Mouse (Mus musculus): ENCODE results near the gene Bend5.

Bend5 gene

DNA sequence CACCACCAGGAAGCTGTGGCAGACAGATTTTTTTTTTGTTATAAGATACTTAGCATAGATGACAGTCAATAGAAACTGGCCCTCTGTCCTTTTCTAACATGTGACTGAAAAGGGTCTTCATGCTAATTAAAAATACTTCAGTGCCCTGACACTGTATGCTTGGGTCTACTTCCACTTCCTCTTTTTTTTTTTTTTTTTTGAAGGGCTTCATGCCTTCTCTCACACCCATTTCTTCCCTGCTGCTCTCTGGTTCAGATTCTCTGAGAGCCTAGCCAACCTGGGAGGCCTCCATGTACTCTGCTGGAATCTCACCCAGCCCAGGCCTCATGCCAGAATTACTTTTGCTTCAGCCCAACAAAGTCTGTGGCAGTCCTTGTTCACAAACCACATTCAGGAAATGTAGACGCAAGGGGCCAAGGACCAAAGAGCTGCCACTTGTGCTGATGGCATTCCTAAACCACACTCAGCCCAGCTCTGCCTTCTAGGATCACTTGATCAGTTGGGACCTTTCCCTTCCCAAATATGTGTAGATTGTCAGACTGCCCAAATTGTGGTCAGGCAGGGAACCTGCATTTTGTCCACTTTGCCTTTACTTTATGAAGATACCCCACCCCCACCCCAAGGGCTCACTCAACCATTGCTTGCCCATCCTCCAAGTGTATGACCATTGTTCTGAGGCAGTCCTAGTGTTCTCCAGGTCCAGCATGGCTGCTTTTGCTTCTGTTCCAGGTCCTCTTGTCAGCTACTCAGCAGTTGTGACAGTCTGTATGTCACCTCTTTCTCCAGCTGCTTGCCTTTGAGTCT lies 27.8 kb downstream of the Bend5 start:
- no peak for DNase-seq (ENCODE audit: low spot score in 2 of 2)

DNA sequence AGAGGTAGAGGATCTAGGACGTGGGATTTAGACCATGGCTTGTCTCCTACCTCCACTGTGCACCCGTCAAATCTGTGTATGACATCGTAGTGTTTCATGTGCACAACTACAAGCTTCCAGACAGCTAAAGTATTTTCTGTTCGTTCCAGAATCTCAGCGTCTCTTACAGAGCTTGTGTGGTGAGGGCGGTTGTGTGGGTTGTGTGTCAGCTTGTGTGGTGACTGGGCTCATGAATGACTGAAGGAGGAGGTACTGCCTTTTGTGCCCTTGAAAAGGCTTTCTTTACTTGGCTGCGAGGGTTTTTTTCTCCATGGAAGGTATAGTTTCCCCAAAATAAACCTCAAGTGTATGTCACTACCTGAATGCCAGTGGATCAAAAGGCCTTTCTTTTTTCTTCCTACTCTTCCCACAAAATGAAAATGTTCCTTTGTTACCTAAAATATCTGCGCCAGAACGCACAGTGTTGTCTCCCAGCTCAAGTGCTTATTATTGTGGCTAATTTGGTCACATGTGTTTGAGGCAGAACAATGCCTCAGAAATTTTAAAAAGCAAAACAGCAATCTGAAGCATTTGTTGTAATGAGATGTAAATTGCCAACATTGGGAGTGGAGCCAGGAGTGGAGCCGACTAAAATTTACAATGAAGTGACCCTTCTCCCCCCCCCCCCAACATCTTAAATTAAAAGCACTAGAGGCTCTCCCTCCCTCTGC lies 29.3 kb downstream of the Bend5 start:
- DNase-seq (ENCODE audit: low spot score in 2 of 2): peak; percentile 34 to 62

DNA sequence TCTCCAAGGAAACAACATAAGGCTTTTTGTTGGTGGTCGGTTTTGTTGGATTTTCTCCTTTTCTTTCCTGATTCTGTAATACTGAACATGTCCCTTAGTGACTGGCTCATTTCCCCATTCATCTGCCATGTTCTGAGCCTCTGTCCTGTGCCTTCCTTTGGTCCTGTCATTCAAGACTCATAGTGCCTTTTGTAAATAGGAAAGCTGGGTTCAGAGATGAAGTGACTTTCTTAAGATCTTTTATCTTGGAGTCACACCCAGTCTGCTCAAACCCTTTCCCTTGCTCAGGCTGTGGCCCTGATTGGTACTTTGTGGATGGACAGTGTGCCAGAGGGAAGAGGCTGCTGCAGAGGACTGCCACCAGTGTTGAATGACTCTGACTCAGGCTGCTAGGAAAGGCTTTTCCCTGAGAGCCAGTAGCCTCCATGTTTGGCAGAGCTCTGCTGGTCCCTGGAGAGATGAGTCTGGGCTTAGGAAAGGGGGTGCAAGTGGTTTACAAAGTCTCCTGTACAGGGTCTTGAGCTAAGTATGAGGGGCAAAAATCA lies 29.9 kb downstream of the Bend5 start:
- DNase-seq (ENCODE audit: low spot score in 2 of 2): no peak

DNA sequence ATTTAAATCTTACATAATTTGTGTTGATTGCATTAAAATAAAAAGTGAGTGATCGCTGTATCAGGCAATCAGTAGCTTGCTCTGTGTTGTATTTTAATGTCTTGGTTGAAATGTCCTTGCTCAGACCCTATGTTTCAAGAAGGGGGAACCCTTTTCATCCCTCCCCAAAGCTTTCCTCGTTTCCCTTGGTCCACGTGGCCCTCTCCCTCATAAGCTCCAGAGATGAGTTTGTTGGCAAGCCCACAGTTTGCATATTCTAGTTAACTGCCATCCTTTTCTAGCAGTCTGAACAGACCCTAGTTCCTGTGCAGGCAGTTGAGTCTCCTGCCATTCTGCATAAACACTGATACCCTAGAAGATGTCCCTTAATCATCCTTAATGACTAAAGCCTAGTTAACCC lies 33.1 kb downstream of the Bend5 start:
- DNase-seq (ENCODE audit: low spot score in 2 of 2): no peak

DNA sequence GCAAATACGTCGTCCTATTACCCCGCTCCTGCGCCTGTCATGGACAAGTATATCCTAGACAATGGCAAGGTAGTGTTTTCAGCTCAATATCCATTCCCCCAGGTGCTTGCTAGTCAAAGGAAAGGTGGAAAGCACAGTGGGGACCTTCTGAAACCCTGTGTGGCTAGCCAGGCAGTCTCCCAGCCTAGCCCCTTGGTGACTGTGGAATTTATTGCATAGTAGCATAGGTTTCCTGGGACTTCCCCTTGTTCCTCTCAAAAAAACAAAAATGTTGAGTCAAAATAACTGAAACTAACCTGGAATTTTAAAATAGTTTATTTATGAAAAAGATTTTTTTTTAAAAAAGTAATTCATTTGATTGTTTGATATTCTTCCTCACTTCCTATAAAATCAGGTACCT lies 33.8 kb downstream of the Bend5 start:
- DNase-seq (ENCODE audit: low spot score in 2 of 2): no peak

DNA sequence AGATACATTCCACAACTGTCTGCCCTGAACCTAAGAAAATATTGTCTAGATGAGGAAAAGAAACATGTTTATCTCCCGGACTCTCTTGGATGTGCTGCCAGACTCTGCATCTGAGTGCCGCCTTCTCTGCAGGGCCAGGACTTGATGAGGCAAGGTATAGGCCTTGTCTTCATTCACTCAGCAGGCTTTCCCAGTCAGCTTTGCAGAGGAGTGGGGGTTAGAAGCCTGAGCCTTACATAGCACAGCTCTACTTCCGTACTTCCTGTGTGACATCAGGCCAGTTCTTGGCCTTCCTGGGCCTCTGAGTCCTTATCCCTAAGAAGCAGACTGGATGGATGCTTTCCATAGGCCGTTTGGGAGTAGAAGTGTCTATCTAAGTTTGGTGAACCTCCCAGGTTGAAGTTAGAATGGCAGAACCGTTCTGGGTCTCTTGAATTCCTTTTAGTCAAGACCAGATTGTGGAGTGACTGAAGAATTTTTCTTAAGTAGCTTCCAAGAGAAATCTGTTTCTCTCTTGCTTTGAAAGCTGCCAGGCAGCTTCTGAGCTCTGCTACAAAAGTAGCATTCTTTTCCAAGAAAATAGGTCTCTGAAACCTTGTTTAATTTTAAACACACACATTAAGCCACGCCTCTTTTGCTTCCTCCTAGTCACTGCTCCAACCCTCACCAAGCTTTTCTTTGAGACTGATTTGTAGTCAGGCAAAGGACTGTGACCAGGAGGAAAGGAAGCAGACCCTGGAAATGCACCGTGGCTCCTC lies 34.8 kb downstream of the Bend5 start:
- DNase-seq (ENCODE audit: low spot score in 2 of 2): no peak

DNA sequence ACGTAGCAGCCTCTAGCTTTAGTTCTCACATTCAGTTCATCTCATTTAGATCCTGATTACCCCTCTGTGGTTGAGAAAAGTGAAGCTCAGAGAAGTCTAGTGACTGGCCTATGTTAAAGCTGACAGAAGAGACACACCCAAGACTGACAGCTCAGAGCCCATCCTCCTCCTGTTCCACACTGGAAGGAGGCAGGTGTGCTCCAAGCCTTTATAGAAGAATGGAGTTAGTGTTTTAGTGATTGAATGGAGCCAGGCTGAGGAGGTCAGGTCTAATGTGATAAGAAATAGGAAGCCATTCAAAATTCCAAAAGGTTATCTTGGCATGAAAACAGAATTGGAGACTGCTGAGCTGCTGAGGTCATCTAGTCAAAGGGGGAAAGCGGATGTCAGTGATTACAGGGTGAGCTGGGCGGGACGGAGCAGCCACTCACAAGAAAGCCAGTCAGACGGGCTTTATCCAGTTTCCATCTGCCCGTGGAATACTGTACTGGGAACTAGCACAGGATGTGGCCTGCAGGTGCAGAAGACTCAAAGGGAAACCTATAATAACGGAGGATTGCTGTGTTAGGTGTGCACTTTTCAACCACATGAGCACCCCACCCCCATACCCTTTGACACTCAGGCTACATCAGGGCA lies 36.6 kb downstream of the Bend5 start:
- no peak for DNase-seq (ENCODE audit: low spot score in 2 of 2)

DNA sequence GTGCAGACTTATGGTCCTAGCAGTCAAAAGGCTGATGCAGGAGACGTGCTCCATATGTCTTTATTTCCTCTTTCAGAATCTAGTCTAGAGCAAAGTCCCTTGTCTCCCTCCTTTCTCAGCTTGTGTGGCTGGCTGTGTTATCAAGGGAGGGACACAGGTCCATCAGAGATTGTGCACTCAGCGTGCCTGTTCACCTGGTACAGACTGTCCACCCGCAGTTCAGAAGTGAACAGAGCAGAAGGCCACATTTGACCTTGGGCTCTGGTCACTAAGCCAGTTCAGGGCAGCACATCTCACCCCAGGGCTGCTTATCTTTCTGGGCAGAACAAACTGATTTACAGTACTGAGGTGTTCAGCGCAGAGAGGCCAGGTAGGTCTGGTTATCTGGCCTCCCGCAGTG lies 37.4 kb downstream of the Bend5 start:
- DNase-seq (ENCODE audit: low spot score in 2 of 2): no peak

DNA sequence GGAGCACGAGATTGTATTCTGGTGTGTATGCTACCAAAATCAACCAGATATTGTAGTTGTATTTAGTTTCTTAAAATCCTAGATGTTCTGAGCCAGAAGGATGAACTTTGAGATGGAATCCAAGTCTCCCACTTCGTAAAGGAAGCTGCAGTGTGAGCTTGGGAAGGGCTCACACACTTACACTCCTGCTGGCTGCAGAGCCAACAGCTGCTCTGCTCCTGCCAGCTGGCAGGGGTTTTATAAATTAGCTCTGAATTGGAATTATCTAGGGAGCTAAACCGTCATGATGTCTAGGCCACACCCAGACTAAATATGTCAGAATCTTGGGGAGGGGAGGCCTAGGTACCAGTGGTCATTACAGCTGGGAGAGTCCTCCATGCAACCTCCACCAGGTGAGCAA lies 38.5 kb downstream of the Bend5 start:
- no peak for DNase-seq (ENCODE audit: low spot score in 2 of 2)

DNA sequence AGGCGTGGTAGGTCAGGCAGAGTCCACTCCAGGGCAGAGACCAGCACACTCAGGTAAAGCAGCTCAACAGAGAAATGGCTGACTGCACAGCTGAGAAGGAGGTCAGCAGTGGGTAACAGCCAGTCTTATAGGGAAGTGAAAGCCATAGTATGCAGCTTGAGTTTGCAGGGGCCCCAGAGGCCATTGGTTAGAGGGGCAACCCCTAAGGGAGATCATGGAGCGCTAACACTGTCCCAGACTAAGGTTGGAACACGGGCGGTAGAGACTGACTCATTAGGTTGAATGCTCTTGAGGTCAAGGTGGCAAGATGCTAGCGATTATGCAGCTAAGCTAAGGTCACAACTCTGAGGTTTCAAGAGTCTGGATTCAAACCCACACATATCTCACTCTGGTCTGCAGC lies 40.8 kb downstream of the Bend5 start:
- DNase-seq (ENCODE audit: low spot score in 2 of 2): no peak

DNA sequence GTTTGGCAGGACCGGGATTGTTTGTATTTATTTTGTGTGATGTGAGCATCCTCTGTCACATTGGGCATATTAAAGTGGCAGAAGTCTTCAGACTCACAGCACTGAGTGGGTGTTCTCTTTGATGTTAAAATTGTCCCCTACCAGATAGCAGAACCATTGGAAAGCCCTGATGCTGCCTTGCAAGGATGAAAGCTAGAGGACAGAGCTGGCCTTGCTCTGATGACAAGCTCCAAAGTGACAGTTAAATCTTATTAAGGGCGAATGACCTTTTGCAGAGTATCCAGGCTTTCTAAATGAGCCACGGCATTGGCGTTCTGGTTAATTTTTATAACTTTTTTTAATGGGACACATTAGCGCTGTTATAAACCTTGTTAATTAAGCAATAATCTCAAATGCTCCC lies 42.8 kb downstream of the Bend5 start:
- DNase-seq (ENCODE audit: low spot score in 2 of 2): no peak

DNA sequence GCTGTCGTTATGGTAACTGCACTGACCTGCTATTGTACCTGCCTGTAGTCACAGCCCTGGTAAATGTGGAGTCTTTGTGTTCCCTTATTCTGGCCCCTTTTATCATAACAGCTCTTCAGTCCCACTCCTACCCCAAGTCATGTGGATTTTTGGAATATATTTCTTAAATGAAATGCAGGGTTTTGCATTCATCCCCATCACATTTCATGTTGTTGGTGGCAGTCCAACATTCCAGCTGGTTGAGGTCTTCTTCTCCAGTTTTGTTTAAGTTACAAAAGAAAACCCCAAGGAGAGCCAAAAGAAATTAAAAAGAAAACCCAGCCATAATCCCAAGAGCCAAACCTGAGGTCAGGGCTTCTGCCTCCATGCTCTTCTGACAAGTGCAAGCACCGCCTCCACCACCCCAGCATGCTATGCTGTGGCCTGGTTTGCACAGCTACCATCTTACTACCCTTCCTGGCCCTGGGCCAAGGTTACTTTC lies 52.5 kb downstream of the Bend5 start:
- DNase-seq (ENCODE audit: low spot score in 2 of 2): no peak

DNA sequence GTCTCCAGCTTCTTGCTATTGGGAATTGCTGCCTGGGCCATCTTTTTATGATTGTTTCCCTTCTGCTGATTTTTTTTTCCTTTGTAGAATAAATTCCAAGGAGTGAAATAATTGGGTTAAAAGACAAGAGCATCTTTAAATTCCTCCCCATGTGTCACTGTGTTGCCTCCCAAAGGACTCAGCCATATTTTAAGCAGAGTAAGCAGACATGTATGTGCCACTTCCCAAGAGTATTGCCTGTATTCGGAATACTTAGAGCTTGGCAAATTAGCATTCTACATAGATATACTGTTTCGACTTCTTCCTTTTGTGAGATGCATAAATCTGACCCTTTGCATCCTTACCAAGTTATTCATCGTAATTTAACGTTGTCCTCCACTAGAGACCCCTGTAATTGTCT lies 53.0 kb downstream of the Bend5 start:
- DNase-seq (ENCODE audit: low spot score in 2 of 2): no peak

DNA sequence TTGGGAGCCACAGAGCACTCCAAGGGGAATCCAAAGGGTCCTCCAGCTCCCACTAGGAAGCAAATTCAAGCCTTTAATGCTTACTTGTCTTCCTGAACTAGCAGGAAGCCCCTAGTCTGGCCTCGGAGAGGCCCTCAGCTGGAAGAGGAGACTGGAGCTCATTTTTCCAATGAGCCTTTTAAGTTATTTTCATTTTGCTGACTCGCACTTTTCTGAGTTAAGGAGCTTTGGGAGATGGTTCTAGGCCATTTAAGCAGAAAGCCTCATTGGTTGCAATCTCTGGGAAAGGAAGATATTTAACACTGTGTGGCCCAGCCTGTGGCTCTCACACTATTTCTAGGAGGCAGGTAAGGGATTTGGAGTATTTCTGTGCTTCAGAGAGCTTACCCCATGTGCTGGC lies 55.0 kb downstream of the Bend5 start:
- DNase-seq (ENCODE audit: low spot score in 2 of 2): no peak

DNA sequence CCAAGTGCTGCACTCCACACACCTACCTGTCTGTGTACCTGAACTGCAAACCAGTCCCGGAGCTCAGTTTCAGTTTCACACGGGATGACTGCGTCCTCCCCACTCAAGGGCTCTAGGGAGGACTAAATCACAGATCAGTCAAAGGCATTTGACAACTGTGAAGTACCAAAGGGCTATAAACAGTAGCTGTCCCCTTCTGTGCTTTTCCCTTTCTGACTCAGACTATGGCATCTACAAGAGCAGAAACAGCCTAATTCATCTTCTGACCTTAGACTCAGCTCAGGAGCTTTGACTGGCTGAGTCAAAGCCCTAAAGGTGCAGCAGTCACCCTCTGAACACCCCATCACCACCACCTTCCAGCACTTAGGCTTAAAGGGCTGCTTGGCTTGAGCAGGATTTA lies 56.9 kb downstream of the Bend5 start:
- no peak for DNase-seq (ENCODE audit: low spot score in 2 of 2)

DNA sequence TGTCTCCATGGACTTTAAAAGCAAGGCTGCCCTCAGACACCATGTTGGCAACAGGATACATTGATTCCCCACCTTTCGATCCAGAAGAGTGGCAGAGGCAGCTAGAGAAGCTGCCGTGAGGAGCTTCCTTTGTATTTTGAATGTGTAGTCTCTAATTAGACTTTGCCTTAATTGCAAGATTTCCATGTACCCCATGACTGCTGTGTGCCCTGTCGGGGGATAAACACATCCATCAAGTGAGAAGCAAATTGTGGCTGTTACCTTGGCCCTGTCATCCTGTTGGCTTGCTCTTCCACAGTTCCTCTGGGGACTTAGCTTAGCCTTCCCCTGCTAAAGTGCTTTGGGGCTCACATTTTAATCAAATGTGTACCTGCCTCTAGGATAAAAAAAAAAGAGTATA lies 57.7 kb downstream of the Bend5 start:
- no peak for DNase-seq (ENCODE audit: low spot score in 2 of 2)

DNA sequence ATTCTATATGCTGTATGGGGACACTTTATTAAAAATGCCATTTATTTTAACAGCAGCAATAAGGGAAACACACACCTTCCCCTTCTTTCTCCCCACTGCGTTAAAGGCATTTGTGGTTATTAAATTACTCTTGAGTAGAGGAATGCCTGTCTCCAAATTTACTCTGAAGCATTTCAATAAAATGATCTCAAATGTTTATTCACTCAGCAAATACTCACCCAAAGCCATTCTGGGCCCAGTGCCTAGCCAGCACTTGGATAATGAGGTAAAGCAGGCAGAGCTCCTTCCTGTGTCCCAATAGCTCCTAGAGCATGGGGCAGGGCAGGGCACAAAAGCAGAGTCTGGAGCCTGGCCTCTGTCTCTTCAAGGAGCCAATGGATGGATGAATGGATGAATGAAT lies 58.2 kb downstream of the Bend5 start:
- DNase-seq (ENCODE audit: low spot score in 2 of 2): no peak

DNA sequence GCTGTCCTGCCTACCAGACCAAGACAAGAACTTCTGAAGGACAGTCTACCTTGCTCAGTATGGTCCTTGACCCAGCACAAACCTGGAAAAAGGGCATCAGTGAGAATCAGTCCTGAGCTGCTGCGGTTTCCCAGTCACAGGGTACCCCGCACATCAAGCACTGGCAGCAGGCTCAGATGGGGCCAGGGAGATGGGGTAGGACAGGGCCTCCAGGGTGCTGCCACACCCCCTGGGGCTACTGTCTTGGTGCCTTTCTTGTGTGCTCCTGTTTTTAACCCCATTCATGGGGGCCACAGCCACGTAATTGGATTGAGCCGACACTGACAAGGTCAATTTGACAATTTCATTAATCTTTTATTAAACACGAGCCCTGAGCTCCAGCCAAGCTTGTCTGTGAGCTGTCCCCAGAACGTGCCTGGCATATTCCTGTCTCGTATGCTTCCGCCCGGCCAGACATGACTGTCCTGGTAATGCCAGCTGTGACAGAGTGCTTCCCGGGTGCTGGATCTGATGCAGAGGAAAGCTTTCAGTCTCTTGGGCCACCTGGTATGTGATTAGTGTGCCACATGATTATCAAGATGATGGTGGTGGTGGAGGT lies 60.7 kb downstream of the Bend5 start:
- no peak for DNase-seq (ENCODE audit: low spot score in 2 of 2)

DNA sequence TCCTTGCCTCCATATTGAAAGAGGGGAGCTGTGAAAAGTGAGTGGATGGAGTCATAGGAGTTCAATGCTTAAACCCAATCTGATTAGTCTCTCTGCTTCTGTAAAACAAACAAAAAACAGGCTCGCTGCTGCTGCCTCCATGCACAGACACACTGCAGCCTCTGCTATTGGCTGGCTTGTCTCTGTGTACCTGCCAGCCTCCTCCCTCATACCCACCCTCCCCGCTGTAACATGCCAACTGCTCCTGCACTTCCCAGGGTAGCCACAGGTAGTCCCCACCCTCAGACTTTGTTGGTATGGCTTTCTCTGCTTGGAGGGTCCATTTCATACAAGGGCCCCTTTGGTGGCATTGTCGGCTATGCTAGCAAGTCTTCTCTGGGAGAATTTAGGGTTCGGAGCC lies 62.7 kb downstream of the Bend5 start:
- no peak for DNase-seq (ENCODE audit: low spot score in 2 of 2)

DNA sequence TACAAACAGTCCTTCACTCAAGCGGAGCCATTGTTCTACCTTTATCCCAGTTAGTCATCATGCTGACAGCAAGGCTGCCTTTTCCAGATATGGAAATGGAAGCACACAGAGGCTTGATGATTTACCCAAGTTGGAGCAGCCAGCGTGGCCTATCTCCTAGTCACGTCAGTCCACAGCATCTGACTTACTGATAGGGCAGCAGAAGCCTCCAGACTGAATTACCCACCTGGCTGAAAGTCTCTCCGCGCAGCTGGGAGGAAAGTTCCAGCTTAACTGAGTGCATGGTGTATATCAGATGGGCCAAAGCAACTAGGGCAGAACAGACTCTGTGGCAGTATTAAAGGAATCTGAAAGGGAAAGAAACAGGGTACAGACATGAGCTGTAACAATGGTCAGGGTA lies 68.7 kb downstream of the Bend5 start:
- no peak for DNase-seq (ENCODE audit: low spot score in 2 of 2)

DNA sequence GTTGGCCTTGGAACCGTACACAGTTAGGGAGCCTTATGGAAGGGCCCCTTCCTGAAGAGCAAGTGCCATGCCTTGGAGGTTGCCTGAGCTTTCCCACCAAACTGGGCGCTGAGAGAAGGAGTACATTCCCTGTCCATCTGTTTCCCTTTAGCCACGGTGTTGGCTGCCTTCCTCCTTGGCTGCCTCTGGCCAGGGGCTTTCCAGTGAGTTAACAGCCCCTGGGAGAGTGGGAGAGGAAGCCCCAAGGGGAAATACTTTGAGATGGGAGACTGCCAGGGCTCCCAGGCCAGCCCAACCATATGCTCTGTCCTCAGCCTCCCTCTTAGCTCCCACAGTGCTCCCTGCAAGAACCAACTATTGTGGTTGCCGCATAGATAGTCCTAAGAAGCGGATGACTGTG lies 70.4 kb downstream of the Bend5 start:
- no peak for DNase-seq (ENCODE audit: low spot score in 2 of 2)

All from right cerebral cortex, postnatal 36 days (tissue).